Mouse (Mus musculus): ENCODE results near the gene Utp15. TPM values are rescaled to one million over a fixed set of nuclear protein-coding genes. Genes with fewer than 3 reads are reported as not detected.
A peak's percentile ranks its signal among the peaks of the same experiment; 100 is the strongest.

Gene Utp15
- total and polyA plus RNA-seq, 3 experiments, result 40.3 to 60.8 TPM; not detected in 1

DNA sequence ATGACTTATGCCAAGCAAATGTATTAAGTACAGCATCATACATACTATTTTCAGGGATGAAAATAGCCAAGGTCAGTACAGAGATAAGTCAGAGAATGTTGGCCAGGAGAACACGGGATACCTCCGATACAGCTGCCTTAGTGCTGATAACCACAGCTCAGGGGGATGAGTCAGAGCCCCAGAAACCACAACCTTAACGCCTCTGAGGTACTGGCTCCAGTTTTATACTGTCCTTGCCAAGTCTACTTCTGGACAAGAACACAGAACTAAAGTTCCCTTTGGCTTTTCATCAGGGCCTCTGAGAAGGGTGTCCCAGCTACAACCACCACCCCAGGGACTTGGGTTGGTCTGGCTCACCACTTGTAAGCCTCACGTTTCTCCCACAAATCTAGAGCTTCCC is 12.8 kb upstream of the Utp15 start (continued):
- TF ChIP-seq BHLHE40 (IDR thresholded peaks at IDR 0.05; ENCODE audit: borderline replicate concordance, low read depth, low read length), result peak; percentile 83
- TF ChIP-seq ETS1 (IDR thresholded peaks at IDR 0.05; ENCODE audit: low read depth, low read length), result peak; percentile 99
- TF ChIP-seq GATA1 (IDR thresholded peaks at IDR 0.05; ENCODE audit: low read depth, low read length), result peak; percentile 98
- peak; percentile 99 to 100 for TF ChIP-seq EP300 (IDR thresholded peaks at IDR 0.05; ENCODE audit: low read depth in 1 of 2, low read length in 2 of 2)

DNA sequence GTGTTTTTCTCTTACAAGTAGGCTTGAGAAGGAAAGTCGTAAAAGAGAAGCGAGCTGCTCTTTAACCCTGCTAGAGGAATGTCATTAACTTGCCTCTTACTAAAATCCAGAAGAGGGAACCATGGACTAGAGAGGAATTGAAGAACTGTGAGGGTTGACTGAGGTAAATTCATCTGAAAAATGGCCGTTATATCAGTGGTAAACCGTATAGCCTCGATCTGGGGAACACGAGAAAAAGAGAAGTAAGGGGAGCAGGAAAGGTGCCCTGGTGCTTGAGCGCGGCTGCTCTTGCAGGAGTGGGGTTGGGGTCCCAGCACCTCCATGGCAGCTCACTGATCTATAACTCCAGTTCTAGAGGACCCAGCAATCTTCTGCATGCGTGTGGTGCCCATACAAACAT is 11.2 kb upstream of the Utp15 start:
- H3K9ac ChIP-seq (ENCODE audit: control insufficient read depth, low read depth, low read length, poor library complexity, severe bottlenecking), result no peak overlapping the region
- H3K79me2 ChIP-seq (ENCODE audit: control insufficient read depth, insufficient read depth, low read length, poor library complexity), result no peaks in the 10 kb centered on the region
- peaks cover 6 to 35% of the 10 kb centered on the region in 2 experiments for H3K36me3 ChIP-seq (ENCODE audit: control insufficient read depth in 1 of 2, insufficient read depth in 2 of 2, low read length in 2 of 2)

DNA sequence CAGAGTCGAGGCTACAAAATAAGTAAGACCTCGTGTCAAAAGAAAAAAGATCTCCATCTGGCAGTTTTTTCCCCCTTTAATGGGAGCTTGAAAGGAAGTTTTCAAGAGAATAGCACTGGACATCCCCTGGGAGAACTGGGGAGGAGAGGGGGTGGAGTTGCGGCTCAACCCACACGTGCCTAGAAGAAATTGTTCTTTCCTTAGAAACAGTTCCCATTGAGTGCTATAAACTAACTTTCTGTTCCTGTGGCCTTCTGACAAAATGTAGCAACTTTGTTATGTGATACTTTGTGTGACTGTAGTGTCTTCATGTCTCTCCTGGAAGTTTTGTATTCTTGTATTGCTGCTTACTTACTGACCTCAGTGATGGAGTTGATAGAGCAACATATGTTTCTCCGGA is 1.3 kb upstream of the Utp15 start:
- H3K36me3 ChIP-seq (ENCODE audit: control insufficient read depth in 1 of 2, insufficient read depth in 2 of 2, low read length in 2 of 2), result peaks cover 23 to 25% of the 10 kb centered on the region in 2 experiments
- no peaks in the 10 kb centered on the region for H3K27me3 ChIP-seq (ENCODE audit: control insufficient read depth in 1 of 2, insufficient read depth in 2 of 2, low read length in 2 of 2)
- H3K79me2 ChIP-seq (ENCODE audit: control insufficient read depth, insufficient read depth, low read length, poor library complexity), result peaks cover 27% of the 10 kb centered on the region
- TF ChIP-seq MXI1 (IDR thresholded peaks at IDR 0.05; ENCODE audit: low read depth, low read length), result peak; percentile 66; the same call in 1 of the 2 replicates
- TF ChIP-seq EP300 (IDR thresholded peaks at IDR 0.05; ENCODE audit: low read depth in 1 of 2, low read length in 2 of 2), result no peak
- TF ChIP-seq CHD1 (IDR thresholded peaks at IDR 0.05; ENCODE audit: low read depth, low read length), result 0 out of 2 replicates have a peak, but pooled peaks have one; percentile 13
- 0 out of 2 replicates have a peak, but pooled peaks have one; percentile 56 for TF ChIP-seq MYC (IDR thresholded peaks at IDR 0.05; ENCODE audit: low read depth, low read length)
- peak; percentile 85 for TF ChIP-seq BHLHE40 (IDR thresholded peaks at IDR 0.05; ENCODE audit: borderline replicate concordance, low read depth, low read length)
- H3K9ac ChIP-seq (ENCODE audit: control insufficient read depth, low read depth, low read length, poor library complexity, severe bottlenecking), result peak overlapping the region; percentile 76
- no peaks in the 10 kb centered on the region for H3K9me3 ChIP-seq (replicated peaks; ENCODE audit: insufficient read depth, low read length)
- DNase-seq (ENCODE audit: low read depth, low spot score), result peak; percentile 54
- peak overlapping the region; percentile 76 for H3K27ac ChIP-seq (ENCODE audit: control insufficient read depth, low read depth, low read length)
- peak overlapping the region; percentile 65 to 83 for H3K4me3 ChIP-seq (ENCODE audit: control insufficient read depth in 1 of 2, insufficient read depth in 1 of 2, low read depth in 2 of 2, low read length in 2 of 2)
- H3K4me1 ChIP-seq (ENCODE audit: control insufficient read depth in 1 of 2, insufficient read depth in 2 of 2, low read length in 2 of 2), result peaks cover 13 to 15% of the 10 kb centered on the region in 2 experiments

More for the DNA sequence above, 11.2 kb upstream of the Utp15 start:
- Histone ChIP-seq H3K4me1 (ENCODE audit: control insufficient read depth in 1 of 2, insufficient read depth in 2 of 2, low read length in 2 of 2) (peaks cover 23 to 31% of the 10 kb centered on the region in 2 experiments), H3K9me3 (replicated peaks; ENCODE audit: insufficient read depth, low read length) (no peaks in the 10 kb centered on the region), H3K27ac (ENCODE audit: control insufficient read depth, low read depth, low read length) (peak overlapping the region; percentile 61), H3K4me3 (ENCODE audit: control insufficient read depth in 1 of 2, insufficient read depth in 1 of 2, low read depth in 2 of 2, low read length in 2 of 2) (no peak overlapping the region), H3K27me3 (ENCODE audit: control insufficient read depth in 1 of 2, insufficient read depth in 2 of 2, low read length in 2 of 2) (no peaks in the 10 kb centered on the region)
- TF ChIP-seq POLR2AphosphoS5 (IDR thresholded peaks at IDR 0.05; ENCODE audit: borderline replicate concordance, low read depth, low read length) (no peak), MYB (IDR thresholded peaks at IDR 0.05; ENCODE audit: low read depth, low read length) (0 out of 2 replicates have a peak, but pooled peaks have one; percentile 34), EP300 (IDR thresholded peaks at IDR 0.05; ENCODE audit: low read depth in 1 of 2, low read length in 2 of 2) (peak; percentile 55 to 58), ZMIZ1 (IDR thresholded peaks at IDR 0.05; ENCODE audit: low read depth, low read length) (0 out of 2 replicates have a peak, but pooled peaks have one; percentile 39), POLR2A (IDR thresholded peaks at IDR 0.05; ENCODE audit: control insufficient read depth in 1 of 2, insufficient read depth in 1 of 2, low read depth in 1 of 2, low read length in 2 of 2, poor library complexity in 1 of 2) (peak in 1 of 2 experiments; percentile 27; a peak in 1 of 4 replicates), USF1 (IDR thresholded peaks at IDR 0.05; ENCODE audit: low read depth, low read length) (no peak), RCOR1 (IDR thresholded peaks at IDR 0.05; ENCODE audit: low read depth, low read length) (peak; percentile 21; the same call in 1 of the 2 replicates)
- peak; percentile 62 for DNase-seq (ENCODE audit: low read depth, low spot score)

Data from MEL (cell line).